Mouse (Mus musculus) adipocyte (in vitro differentiated cells): Measurements from ENCODE around the gene Hal.

Experiments used
- DNase-seq: peaks from one replicate; pipeline ENCODE4 v3.0.0-alpha.2; 2016; ENCODE audit warnings: low spot score

Hal gene

DNA sequence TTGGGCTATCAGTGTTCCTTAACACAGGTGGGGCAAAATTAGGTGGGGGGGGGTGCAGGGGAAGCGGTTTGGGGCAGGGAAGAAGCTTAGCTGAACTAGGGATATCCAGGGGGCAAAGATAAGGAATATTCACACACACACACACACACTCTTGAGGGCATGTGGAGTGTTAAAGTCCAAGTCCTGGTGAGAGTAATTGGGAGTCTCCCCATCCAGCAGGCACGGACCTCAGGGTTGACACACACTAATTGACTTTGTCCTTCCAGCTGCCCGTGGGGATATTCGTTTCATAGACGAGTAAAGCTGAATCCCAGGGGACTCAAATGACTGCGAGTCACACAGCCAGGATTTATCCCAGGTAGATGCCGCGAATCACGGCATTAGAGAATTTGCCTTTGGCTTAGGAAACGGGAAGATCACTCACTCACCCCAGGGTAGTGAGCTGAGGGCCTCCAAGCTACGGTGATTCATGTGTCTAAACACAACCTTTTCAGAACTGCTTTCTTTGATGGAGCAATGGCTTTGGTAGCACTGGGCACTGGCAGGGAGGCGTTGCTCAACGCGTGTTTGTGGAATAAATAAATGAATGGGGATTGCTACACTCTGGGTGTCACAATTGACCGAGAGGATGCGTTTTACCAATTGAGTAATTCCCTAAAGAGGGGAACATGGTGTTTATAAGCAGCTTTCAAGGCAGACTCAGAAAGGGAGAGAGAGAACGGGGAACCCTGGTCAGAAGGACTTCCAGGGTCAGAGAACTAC is at the start of gene Hal:
Gene Hal (plus strand): TSS at position 703 of the 762 bp plus-strand sequence.
- peak; percentile 82 for DNase-seq

DNA sequence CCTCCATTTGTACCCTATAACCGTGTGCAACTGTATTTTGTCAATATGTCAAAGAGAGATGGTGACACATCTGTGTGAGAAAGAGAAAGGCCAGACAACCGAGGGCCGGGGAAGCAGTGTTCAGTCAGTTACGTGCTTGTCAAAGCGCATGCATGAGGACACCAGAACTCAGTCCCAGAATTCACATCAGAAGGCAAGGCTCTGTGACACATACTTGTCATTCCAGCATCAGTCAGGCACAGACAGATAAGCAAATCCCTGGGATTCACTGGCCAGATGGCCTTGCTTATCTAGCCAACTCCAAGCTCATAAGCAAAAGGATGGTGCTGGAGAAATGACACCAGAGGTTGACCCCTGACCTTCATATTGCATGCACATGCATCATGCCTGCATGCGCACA is 47.1 kb upstream of the Hal start:
- no peak for DNase-seq

DNA sequence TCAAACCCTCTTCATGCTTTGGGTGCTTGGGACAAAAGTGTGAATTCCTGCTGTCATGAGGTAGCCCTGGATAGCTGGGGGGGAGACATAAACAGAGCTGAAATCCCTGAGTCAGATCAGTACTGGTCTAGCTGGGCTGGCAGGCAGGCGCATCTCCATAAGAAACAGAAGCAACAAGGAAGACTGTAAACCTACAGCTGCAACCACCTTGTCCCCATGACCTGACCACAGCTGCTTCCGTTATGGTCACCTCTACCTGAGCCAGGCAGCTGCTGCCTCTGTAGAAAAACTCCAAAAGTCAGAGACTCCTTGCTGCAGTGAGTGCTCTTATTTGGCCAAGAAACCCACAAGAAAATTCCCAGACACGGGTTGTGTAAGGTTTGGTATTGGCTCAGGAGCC is 46.4 kb upstream of the Hal start:
- peak; percentile 54 for DNase-seq

DNA sequence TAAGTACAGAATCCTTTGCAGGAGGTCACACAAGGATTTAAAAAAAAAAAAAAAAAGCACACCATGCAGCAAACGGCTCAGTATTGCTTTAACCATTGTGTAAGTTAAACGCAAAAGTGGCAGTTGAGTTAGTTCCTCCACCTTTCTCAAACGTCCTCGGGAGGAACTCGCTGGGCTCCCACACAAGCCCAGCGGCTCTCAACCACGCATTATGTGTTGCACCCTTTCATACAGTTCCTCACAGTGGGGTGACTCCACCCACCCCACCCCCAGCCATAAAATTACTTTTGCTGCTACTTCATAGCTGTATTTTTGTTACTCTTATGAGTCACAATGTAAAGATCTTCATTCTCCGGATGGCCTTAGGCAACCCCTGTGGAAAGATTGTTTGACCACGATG is 44.2 kb upstream of the Hal start:
- DNase-seq, result no peak

DNA sequence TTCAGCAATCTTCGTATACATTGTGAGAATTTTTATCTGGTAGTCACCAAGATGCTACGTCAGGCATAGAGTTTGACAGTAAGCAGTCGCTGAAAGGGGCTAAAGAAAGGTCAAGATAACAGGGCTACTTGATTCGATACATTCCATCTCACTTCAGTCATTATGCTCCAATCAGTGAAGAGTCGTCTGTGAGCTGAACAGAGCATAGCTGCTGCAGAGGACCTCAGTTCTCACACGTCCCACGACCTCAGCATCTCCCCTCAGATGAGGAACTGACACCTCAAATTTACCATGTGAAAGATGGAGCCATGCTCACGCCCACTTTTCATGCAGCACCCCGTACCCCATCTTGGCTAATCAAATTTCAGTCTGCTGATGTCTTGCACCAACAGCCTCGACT is 41.2 kb upstream of the Hal start:
- no peak for DNase-seq

DNA sequence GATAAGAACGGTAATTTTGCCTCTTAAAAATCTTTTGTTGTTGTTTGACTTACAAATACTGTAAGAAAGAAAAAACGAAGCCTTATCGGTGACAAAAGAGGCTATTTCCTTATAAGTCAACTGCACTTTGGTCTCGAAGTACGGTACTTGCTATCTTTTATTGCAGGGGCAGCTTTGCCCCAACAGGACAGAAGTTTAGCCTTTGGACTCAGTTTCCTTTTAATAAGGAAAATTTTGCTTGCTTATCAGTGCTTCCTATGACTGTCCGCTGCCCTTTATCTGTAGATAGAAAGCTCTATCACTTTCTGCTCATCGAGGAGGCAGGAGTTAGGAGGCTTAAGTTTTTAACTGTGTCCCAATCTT is 33.9 kb upstream of the Hal start:
- DNase-seq, result no peak

DNA sequence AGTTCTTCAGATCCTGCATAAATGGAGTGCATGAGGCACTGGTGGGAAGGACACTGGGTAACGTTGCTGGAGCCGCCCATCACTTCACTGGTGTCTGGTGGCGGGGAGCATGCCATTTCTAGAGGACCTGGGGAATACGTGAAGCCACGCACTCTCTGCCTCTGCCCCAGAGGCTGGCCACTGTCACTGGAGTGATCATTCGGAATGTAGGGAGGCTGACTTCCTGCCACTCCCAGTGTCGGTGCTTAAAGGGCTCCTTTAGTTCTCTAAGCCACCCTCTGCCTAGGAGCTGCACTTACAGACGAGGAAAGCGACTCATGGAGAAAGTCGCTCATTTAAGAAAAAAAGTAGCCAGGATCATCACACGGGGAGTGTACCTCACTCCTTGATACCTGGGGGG is 28.5 kb upstream of the Hal start:
- DNase-seq, result no peak

DNA sequence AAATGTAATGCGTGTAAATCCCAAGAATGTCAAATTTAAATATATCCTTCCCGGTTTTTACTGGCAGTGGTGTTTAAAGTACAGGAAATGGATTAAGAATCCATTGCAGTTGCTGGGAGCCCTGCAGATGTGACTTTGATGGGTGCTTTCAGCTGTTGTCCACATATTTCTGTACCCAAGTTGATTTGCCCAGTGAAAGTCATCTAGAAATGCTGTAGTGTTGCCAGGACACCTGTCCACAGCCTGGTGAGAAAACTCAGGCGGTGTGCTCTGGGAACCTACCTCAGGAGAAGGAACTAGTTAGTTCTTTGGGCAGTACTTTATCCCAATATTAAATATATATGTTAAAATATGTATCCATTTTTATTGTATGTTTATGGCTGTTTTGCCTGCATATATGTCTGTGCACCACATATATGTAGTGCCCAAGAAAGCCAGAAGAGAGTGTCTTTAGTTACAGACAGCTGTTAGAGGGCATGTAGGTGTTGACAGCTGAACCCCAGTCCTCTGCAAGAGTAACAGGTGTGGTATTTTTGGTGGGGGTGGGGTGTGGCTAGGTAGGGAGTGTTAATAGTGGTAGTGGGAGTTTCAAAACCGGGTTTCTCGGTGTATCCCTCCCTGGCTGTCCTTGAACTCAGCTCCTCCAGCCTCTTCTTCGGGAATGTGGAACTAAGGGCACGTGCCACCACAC is 25.7 kb upstream of the Hal start:
- no peak for DNase-seq

DNA sequence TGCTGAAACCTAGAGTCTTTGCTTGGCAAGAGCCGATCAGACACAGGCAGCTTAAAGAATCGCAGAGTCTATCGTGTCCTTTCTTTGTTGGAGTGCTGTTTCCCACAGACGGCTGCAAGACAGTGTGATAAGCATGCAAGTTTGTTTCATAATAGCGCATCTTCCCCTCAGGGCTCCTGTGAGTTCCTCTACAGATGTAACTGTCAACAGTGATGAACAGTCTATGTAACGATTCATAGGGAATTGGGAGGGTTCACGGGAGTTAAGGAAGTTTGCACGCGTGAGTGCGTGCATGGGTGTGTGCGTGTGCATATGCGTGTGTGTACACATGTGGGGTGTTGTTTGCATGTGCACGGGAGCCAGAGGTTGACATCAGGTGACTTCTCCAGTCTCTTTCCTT is 25.0 kb upstream of the Hal start:
- no peak for DNase-seq

DNA sequence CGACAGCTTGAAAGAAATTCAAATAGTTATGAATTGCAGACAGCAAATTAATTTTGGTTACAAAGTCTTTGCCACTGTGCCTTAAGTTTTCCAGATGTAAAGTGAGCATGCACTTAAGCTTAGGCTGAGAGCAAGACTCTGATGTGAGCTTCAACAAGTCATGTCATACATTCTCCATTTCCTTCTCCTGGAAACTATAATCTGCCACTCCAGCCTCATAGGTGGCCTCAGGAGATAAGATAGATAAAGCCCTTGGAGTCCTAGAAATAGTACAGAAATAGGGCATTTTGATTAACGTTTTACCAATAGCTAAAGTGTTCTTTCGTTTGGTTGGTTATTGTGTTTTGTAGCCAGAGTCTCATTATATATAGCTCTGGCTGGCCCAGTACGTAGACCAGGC is 21.3 kb upstream of the Hal start:
- no peak for DNase-seq

DNA sequence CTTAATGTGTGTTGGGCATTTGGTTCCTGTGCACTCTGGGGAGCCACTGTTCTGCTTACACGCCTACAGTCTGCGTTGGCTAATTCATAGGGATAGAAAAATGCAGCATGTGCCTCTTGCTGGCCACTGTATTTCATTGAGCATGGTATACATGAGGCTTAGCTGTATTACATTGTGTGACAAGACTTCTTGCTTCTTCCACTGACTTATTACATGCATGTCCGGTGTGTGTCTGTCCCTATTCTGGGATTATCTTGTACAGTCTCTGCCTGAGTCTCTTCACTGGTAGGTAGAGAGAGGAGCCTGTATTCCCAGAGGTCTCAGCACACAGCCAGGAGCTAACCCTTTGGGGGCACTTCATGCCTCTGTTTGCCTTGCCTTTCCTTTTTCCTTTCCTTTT is 20.8 kb upstream of the Hal start:
- no peak for DNase-seq

DNA sequence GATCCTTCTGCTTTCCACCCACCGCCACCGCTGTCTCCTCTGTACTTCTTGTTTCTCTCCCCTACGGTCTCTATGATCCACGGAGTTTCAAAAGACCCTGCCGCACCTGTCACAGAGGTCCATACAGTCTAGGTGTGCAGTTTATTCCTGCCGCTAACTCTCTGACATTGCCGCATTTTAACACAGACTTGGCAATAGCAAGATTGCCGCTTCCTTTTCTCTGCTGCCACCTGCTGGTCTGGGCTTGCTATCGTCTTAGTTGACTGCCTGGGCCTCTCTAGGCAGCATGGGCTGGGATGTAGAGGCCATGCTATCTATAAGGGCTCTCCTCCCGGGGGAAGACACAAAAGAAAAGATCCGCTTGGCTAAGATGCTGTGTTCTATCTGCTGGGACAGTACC is 17.2 kb upstream of the Hal start:
- DNase-seq, result peak; percentile 86

DNA sequence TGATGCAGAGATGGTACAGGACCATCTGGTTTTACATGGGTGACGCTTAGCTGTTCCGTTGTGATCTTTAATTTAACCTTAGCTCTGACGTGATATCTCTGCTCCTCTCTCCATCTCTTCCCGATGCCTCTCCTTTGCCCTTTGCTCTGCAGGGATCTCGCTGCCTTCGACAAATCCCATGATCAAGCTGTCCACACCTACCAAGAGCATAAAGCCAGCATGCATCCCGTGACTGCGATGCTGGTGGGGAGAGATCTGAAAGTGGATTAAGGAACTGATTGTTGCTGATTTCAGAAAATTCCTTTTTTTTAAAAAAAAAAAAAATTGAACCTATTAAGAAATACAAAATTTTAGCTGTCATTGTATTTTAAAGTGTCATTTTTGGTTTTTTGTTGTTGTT is 4.1 kb upstream of the Hal start:
- DNase-seq, result no peak

DNA sequence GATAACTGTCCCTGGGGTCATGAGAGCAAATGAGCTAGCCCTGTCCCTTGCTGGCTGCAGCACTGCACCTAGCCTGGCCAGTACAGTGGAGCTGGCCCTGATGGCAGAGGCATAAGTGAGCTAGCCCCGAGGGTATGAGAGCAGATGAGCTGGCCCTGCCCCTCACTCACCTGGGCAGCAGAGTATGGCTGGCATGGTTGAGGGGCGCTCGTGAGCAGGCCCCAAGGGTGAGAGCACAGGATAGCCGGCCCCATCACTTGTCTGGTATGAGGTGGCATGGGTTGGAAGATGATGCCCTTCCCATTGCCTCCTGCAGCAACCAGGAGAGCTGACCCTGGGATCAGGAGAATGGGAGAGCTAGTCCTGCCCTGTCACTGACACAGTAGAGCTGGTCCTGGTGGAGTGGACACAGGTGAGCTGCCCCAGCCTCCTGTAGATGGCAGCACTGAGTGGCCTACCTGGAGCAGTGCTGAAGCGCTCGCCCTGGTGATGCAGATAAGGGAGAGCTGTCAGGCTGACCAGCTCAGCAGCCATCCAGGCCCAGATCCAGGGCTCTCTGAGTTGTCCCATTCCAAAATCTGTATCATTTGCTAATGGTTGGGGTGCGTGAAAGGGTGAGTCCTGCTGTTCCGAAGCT is 3.4 kb upstream of the Hal start:
- no peak for DNase-seq

DNA sequence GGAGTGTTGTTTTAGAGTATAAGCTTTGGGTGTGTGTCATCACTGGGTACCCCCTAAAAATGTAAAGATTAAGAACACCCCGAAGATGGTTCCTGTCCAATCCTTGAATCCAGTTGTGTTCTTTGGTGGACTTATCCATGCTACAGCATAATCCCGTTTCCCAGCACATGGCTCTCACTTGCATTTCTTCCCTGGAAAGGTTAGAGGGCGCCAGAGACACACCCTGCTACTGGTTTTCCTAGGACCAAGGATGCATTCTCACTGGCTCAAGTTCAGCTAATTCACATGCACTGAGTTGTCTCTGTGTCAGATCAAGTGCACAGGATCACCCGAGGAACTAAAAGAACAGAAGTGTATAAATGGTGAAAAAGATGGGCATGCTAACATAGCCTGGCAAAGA is 1.9 kb upstream of the Hal start:
- no peak for DNase-seq

DNA sequence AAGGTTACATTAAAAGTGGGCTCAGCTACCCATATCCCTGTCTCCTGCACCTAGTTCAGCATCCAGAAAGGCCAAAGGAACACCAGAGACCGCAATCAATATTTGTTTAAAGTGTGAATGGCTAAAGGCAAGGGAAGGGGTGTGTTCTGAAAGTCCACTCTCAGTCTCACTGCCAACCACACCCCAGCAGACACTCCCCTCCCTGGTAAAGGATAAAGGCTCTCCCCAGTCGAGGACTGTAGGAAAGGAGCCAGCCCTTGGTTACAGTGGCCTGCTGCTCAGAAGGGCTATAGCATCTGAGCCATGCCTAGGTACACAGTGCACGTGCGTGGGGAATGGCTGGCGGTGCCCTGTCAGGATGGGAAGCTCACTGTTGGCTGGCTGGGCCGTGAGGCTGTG is 259 bp downstream of the Hal start:
- DNase-seq, result no peak

DNA sequence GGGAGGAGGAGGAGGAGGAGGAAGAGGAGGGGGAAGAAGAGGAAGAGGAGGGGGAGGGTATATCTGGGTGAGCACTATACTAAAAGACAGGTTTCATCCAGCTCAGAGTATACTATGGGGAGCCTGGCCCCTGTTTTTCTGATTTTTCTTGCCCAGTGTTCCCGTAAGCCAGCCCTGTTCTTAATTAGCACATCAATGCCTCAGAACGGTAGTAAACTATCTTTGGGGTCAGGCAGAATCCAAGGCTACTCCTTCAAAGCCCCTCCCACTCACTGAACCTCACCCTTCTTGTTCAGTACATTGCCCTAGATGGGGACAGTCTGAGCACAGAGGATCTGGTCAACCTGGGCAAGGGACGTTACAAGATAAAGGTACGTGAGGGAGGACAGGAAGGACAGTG is 1.9 kb downstream of the Hal start:
- DNase-seq, result no peak

DNA sequence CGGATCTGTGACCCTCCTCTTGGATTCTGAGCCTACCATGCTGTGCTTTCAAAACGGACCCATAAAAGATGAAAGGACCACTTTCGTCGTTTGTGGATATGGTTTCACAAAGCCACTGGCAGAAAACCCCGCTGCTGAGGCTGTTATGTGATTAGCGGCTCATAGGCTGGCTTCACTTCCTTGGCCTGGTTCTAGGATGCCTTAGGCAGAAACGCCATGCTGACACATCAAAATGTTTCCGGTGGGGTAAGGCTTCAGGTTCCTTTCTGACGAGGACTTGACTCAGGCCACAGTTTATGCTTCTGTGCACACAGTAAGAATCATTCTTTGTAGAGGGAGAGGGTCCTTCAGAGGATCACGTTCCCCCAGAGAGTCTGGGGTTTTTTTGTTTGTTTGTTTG is 12.3 kb downstream of the Hal start:
- DNase-seq, result no peak

DNA sequence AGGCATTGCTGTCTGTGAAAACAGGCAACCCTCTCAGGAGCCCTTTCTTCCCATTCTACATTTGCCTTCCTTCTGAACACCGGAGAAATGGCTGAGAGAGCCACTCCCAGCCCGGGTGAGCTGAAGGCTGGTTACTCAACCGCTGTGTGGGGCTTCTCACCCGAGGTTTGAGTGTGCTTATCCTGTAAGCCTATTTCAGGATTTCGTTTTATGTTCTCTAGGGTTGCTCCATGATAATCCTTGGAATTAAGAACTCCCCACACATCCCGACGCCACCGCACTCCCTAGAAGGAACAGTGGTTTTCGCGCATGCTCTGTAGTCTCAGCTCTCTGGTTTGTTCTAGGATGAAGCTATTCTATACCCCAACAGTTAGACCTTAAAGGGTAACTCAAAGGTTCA is 12.8 kb downstream of the Hal start:
- no peak for DNase-seq

DNA sequence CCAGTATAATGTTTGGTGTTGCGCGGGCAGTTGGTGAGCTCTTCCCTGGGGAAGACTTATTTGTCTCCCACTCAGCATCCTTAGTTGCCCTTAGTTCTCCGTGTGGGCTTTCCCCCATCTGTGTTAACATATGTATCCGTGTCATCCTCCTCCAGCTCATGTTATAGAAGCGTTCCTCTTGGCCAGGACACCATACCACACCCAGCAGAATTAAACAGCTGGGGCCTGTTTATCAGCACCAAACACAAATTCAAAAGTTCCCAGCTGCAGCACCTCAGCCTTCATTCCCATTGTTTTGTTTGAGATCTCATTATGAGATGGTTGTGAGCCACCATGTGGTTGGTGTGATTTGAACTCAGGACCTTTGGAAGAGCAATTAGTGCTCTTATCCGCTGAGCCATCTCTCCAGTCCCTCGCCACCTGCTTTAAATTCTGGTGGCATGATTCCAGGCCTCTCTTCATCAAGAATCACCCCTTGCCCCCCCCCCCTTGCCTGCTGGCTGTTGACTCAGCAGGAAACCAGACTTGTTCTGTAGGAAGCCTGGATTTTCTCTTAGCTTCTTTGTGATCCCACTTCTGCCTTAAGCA is 19.9 kb downstream of the Hal start:
- DNase-seq, result no peak

DNA sequence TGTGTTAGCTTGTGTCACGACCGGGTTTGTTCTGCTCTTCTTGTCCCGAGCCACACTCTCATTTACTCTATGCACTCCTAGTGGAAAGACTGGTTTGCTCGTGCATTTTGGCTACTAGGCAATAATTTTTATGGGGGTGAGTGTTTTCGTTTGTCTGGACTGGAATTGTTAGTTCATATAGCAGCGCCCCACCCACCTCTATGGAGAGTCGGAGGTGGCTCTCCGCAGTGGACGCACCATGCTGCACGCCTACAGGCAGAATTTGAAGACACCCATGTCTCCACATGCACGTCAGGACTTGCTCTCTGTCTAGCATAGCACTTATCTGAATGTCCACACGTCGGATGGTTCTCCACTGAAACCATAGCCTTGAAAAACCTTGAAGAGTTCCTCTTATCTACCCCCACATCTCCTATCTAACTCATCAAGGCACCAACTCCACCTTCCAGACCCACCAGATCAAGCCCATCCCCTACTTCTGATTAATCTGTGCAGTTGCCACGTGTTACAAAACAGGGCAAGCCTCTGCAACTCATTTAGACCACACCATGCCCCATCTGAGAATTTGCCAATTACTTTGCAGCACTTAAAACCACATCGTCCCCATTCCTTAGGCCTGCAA is 21.1 kb downstream of the Hal start:
- no peak for DNase-seq

DNA sequence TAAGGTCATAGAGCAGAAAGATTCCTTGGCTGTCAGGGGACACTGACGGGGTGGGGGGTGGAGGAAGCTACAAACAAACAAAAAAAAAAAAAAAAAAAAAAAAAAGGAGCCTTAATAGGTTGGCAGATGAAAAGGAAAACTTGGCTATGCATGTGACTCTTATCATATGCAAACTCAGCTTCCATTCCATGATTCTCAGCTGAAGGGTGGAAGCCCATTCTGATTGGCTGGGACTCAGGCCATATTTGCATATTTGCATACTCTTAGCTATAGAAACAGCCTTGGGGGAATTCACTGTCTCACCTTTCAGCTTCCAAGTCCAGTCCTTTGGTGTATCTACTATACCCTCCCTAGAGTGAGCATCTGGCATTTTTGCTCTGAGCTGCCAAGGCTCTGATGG is 26.9 kb downstream of the Hal start:
- DNase-seq, result no peak

DNA sequence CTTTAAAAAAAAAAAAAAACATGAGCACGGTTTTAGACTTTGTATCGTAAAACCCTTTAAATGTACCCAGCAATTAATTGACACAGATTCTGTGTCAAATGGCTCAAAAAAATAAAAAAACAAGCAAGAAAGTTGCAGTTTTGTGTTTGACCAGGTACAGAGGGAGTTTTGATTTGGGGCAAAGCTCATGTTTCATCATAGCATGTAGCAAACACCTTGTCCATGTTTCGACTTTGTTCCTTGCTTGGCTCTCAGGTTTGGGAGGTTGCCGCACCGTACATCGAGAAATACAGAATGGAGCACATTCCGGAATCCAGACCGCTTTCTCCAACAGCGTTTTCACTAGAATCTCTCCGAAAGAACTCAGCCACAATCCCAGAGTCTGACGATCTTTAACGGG is 27.4 kb downstream of the Hal start:
- no peak for DNase-seq
